Mouse (Mus musculus) olfactory bulb, adult 2 months (tissue): ENCODE data around the gene Rgs3.

Experiments
- CTCF ChIP-seq: fragments of 200-500 bp; IDR thresholded peaks from 2 replicates; pipeline ENCODE4 v1.5.1; 2012; ENCODE audit warnings: low read depth, mild to moderate bottlenecking, low read length, moderate library complexity; ENCODE audit not compliant: insufficient read depth
- POLR2A ChIP-seq: fragments of 200-500 bp; IDR thresholded peaks from 2 replicates; pipeline ENCODE4 v1.6.1; 2012; ENCODE audit warnings: mild to moderate bottlenecking, low read depth, low read length, moderate library complexity; ENCODE audit not compliant: insufficient read depth

DNA sequence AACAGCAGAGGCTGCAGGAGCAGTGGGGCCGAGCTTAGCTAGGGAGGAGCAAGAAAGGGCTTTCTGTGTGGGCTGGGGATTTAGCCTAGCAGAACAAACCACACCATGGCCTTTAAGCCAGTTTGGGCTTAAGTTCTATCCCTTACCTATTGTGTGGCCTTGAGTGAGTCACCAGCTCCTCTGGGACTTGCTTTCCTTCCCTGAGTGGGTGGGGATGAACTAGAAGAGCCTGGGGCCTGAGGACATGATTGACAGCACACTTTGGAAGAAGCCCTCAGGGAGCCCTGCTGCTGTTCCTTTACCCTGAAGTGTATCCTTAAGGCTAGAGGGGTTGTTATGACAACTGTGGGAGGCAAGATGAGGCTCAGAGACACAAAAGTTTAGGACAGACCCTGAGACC is 132.0 kb downstream of the Rgs3 start:
- TF ChIP-seq CTCF (no peak), POLR2A (no peak)
